Mouse (Mus musculus) forebrain, embryonic 13.5 days (tissue): Measurements from ENCODE around the gene Srgap3. TPM values are rescaled to one million over a fixed set of nuclear protein-coding genes. Genes with fewer than 3 reads are reported as not detected.
A peak's percentile ranks its signal among the peaks of the same experiment; 100 is the strongest.
"Not testable (repeated sequence)": the region's sequence is repeated elsewhere in the genome, so short reads cannot be mapped to it uniquely, and the experiment has no call there.

Experiments
- ATAC-seq: fragments of 200-750 bp; cut with Nextera tagmentation; 2 replicates; pipeline ENCODE4 v1.8.0; 2017
- H3K27ac ChIP-seq: fragments of 300-500 bp; sonication (generic); 2 replicates; pipeline ENCODE4 v1.5.1; 2015; ENCODE audit warnings: inconsistent platforms, mild to moderate bottlenecking, moderate library complexity
- H3K27me3 ChIP-seq: fragments of 300-500 bp; sonication (generic); 2 replicates; pipeline ENCODE4 v1.6.1; 2015; ENCODE audit warnings: mild to moderate bottlenecking, inconsistent platforms
- H3K36me3 ChIP-seq: fragments of 300-500 bp; sonication (generic); 2 replicates; pipeline ENCODE4 v1.6.1; 2015; ENCODE audit warnings: mild to moderate bottlenecking, inconsistent platforms; ENCODE audit not compliant: poor library complexity, severe bottlenecking
- H3K4me1 ChIP-seq: fragments of 300-500 bp; sonication (generic); 2 replicates; pipeline ENCODE4 v1.6.1; 2015; ENCODE audit warnings: inconsistent platforms
- H3K4me2 ChIP-seq: fragments of 300-500 bp; sonication (generic); 2 replicates; pipeline ENCODE4 v1.6.1; 2015; ENCODE audit warnings: inconsistent platforms, mild to moderate bottlenecking, moderate library complexity
- H3K4me3 ChIP-seq: fragments of 300-500 bp; sonication (generic); 2 replicates; pipeline ENCODE4 v1.5.1; 2015; ENCODE audit warnings: mild to moderate bottlenecking, inconsistent platforms
- H3K9ac ChIP-seq: fragments of 300-500 bp; sonication (generic); 2 replicates; pipeline ENCODE4 v1.6.1; 2015; ENCODE audit warnings: mild to moderate bottlenecking, inconsistent platforms
- H3K9me3 ChIP-seq: fragments of 300-500 bp; sonication (generic); replicated peaks from 2 replicates; pipeline ENCODE4 v1.6.1; 2016; ENCODE audit warnings: inconsistent platforms
- WGBS: fragments of 180-500 bp; shearing (Covaris S2); methylation state at CpG from one replicate; pipeline ENCODE4 v1.1.7; 2015; 5-methylcytosine and 5-hydroxymethylcytosine counted together
- polyA plus RNA-seq: library from polyadenylated mRNA; unstranded; fragments of >200 nt; fragmentation: Nextera tagmentation; extraction: Ambion mirVana; gene quantifications from 2 replicates; pipeline ENCODE4 v1.2.1, GENCODE M21; 2015

Gene Srgap3
- polyA plus RNA-seq, 1 experiment from 2014 or later: 30.1 TPM

GRCm38 (mm10) chr6:112720409-112721080 lies 226.5 kb downstream of the Srgap3 start:
- Histone ChIP-seq H3K4me3 (no peak overlapping the region), H3K27ac (no peak overlapping the region), H3K4me2 (no peak overlapping the region), H3K36me3 (peaks cover 62% of the 10 kb centered on the region), H3K9me3 (no peaks in the 10 kb centered on the region), H3K27me3 (no peaks in the 10 kb centered on the region), H3K9ac (no peak overlapping the region), H3K4me1 (no peaks in the 10 kb centered on the region)
- 91% methylated on average over 5 of the region's 5 CpGs for WGBS
- ATAC-seq: no peak

DNA sequence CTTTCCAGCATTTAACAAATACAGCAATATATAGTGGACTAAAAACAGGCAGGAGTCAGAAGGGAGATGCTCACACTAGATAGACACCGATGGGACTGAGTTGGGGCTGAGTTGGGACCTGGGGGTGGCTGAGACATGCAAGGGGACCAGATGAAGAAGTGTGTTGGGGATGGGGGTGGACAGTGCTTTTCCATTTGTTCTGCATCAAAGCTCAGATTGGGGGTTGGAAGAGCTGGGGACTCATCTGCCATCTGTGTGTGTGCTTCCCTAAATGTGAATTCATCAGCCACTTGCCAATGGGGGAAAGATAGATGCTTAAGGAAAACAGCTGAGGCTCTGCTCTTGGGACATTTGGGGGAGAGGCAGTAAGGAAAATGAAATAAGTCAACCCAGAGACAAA lies 227.1 kb downstream of the Srgap3 start:
- Histone ChIP-seq H3K27ac (no peak overlapping the region), H3K9ac (no peak overlapping the region), H3K4me2 (no peak overlapping the region), H3K9me3 (no peaks in the 10 kb centered on the region), H3K27me3 (no peaks in the 10 kb centered on the region), H3K36me3 (peaks cover 56% of the 10 kb centered on the region), H3K4me1 (no peaks in the 10 kb centered on the region), H3K4me3 (no peak overlapping the region)
- WGBS: 95% methylated on average over 1 of the region's 1 CpGs
- no peak for ATAC-seq

- H3K4me2 ChIP-seq: no peak overlapping the region
- ATAC-seq: 0 out of 2 replicates have a peak, but pooled peaks have one; percentile 54
- no peak overlapping the region for H3K4me3 ChIP-seq
- no peak overlapping the region for H3K9ac ChIP-seq
- no peak overlapping the region for H3K27ac ChIP-seq
- H3K27me3 ChIP-seq: no peaks in the 10 kb centered on the region
- H3K4me1 ChIP-seq: no peaks in the 10 kb centered on the region
- 59% methylated on average over 5 of the region's 5 CpGs for WGBS
- peaks cover 30% of the 10 kb centered on the region for H3K36me3 ChIP-seq
- no peaks in the 10 kb centered on the region for H3K9me3 ChIP-seq
Observed at GRCm38 (mm10) chr6:112717168-112717567, 229.9 kb downstream of the Srgap3 start.

- peaks cover 5% of the 10 kb centered on the region; the same call in 1 of the 2 replicates for H3K36me3 ChIP-seq
- H3K27me3 ChIP-seq: no peaks in the 10 kb centered on the region
- no peaks in the 10 kb centered on the region for H3K9me3 ChIP-seq
- H3K9ac ChIP-seq: no peak overlapping the region
- H3K4me1 ChIP-seq: no peaks in the 10 kb centered on the region
- H3K4me3 ChIP-seq: no peak overlapping the region
- H3K4me2 ChIP-seq: no peak overlapping the region
- H3K27ac ChIP-seq: no peak overlapping the region
- 85% methylated on average over 3 of the region's 3 CpGs for WGBS
- ATAC-seq: no peak
Observed at GRCm38 (mm10) chr6:112713951-112714350, 233.1 kb downstream of the Srgap3 start.

DNA sequence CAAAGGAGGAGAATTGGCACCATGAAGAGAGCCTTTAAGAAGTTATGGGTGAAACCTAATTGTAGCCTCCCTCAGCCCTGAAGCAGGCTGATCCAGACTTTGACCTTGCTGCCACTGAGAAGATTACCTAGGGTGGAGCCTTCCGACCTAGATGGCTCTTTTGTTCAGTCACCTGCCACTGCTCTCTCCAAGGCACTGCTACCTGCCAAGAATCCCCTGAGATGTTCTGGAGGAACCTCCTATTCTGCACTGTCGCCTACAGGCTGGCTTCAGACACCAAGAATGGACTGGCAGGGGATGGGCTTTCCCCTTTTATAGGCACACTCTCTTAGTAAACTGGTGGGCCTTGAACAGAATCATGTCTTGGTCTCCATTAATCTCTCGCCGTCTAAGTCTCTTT lies 244.8 kb downstream of the Srgap3 start:
- WGBS: 90% methylated on average over 4 of the region's 4 CpGs
- not testable (repeated sequence) for H3K9ac ChIP-seq, ATAC-seq, H3K36me3 ChIP-seq, H3K27me3 ChIP-seq, H3K9me3 ChIP-seq, H3K27ac ChIP-seq, H3K4me2 ChIP-seq, H3K4me1 ChIP-seq, H3K4me3 ChIP-seq

DNA sequence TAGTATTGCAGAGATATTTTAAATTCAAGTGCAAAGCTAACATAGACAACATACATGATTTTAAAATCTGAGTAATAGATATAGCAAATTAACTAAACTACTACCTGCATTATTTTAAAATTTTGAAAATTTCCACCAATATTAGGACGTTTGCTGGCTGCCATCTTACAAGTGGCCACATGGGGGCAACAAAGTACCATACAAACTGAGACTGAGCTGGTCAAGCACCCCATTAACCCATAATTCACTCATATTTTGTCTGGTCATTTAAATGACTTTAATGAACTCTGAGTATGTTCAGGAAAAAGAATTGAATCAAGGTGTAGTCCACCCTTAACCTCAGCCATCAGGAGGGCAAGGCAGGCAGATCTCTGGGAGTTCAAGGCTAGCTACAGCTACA lies 246.7 kb downstream of the Srgap3 start:
- Histone ChIP-seq H3K27ac (no peak overlapping the region), H3K27me3 (0 out of 2 replicates have a peak, but pooled peaks cover 4% of the 10 kb centered on the region), H3K4me1 (peaks cover 11% of the 10 kb centered on the region), H3K4me3 (no peak overlapping the region), H3K4me2 (no peak overlapping the region), H3K36me3 (no peaks in the 10 kb centered on the region), H3K9me3 (no peaks in the 10 kb centered on the region), H3K9ac (no peak overlapping the region)
- WGBS: 2% methylated on average over 1 of the region's 1 CpGs
- peak; percentile 25; the same call in 1 of the 2 replicates for ATAC-seq

DNA sequence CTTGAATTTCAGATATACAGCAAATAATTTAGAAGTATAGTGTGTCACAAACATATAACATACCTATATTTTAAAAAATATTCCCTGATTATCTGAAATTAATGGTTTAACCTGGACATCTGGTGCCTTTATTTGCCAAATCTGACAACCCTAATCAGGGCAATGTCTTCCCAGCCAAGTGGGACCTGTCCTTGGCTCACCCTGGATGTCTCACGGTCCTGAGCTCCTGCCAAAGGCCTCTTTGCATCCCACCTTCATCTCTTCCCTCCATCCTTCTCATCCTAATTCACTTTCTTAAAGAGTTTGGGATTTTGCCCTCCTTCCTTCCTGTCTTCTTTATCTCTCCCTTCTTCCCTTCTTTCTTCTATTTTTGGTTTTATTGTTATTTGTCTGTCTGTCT lies 248.0 kb downstream of the Srgap3 start:
- Histone ChIP-seq H3K27ac (no peak overlapping the region), H3K9ac (no peak overlapping the region), H3K4me3 (no peak overlapping the region), H3K27me3 (0 out of 2 replicates have a peak, but pooled peaks cover 4% of the 10 kb centered on the region), H3K9me3 (no peaks in the 10 kb centered on the region), H3K4me2 (no peak overlapping the region), H3K4me1 (peaks cover 15% of the 10 kb centered on the region), H3K36me3 (no peaks in the 10 kb centered on the region)
- WGBS: 83% methylated on average over 1 of the region's 1 CpGs
- no peak for ATAC-seq

DNA sequence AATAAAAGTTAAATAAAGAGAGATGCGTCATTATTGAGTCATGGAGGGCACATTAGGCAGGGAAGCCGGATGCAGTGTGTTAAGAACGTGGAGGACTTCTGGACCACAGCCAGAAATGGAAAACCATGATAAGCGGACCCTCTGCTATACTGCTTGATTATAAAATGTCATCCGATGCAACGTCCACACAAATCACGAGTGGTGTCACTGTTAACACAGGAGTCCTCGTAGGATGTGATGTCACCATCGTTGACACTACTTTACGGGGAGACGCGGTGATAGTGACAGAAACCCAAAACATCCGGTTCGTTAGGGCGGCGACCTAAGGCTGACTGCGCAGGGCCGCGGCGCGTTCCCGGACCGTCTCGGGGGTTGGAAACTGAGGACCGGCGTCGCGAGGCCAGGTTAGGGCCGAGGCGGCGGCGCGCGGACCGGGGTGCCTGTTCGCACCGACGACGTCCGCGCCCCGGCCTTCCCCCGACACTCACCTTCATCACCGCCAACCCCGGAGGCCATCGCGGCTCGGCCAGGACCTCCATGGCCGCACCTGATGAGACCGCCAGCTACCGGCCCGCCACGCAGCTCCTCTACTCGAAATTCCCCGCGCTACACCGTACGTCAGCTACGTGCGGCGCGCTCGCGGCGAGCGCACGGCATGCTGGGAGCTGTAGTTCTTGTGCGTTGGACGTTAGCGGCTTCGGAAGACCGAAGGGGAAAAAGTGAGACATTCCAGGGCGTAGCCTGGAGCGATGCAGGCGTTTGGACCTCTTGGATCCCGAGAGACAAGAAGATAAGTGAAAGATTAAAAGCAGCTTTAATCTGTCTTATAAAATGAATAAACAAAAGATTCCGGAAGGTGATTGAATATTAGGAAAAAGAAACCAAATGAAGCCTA lies 250.8 kb downstream of the Srgap3 start, which contains the start of gene Rad18:
Gene Rad18, minus strand, starts transcription at position 631 of the 895 bp plus-strand sequence.
- no peak within 1 kb of the TSS for H3K27ac ChIP-seq
- peak within 1 kb of the TSS; percentile 67 for H3K9ac ChIP-seq
- 0 out of 2 replicates have a peak, but pooled peaks cover 4% of the 10 kb centered on the region for H3K27me3 ChIP-seq
- no peaks in the 10 kb centered on the region for H3K9me3 ChIP-seq
- H3K4me3 ChIP-seq: peak within 1 kb of the TSS; percentile 74
- peak within 1 kb of the TSS; percentile 80 for H3K4me2 ChIP-seq
- under 1% methylated on average over 77 of the region's 77 CpGs for WGBS
- no peaks in the 10 kb centered on the region for H3K36me3 ChIP-seq
- ATAC-seq: peak; percentile 96
- H3K4me1 ChIP-seq: peaks cover 15% of the 10 kb centered on the region

DNA sequence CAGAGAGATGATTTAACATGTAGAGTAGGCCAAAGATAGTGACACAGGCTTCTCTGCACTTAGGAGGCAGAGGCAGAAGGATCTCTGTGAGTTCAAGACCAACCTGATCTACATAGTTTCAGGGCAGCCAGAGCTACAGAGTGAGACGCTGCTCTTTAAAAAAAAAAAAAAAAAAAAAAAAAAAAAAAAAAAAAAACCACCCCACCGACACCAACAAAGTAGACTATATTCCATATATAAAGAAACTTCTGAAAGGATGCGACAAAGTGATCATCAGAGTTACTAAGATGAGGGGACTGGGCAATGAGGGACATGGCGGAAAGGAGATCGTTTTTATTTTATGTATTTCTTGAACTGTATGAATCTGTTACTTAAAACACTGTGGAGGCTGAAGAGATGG lies 252.6 kb downstream of the Srgap3 start:
- H3K4me3 ChIP-seq: no peak overlapping the region
- no peaks in the 10 kb centered on the region; the same call in 1 of the 2 replicates for H3K36me3 ChIP-seq
- 0 out of 2 replicates have a peak, but pooled peaks cover 4% of the 10 kb centered on the region for H3K27me3 ChIP-seq
- ATAC-seq: no peak
- H3K9ac ChIP-seq: no peak overlapping the region
- no peak overlapping the region for H3K4me2 ChIP-seq
- H3K4me1 ChIP-seq: peaks cover 15% of the 10 kb centered on the region
- no peak overlapping the region for H3K27ac ChIP-seq
- no peaks in the 10 kb centered on the region for H3K9me3 ChIP-seq
- WGBS: 96% methylated on average over 5 of the region's 5 CpGs

DNA sequence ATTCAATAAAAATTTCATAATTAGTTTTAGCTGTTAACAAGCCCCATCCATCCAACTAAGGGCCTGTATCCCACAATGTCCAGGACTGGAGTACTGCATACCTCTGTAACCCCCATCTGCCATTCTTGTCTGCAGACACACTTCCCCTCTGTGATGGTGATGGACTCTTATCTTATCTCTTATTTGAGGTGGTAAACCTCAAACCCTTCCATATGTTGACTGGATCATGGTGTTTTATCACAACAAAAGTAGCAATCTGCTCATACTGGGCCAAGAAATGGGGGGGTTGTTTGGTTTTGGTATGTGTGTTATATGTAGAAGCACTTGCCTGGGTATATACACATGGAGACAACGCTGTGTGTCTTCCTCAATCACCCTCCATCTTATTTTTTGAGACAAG lies 255.5 kb downstream of the Srgap3 start:
- no peaks in the 10 kb centered on the region for H3K27me3 ChIP-seq
- H3K27ac ChIP-seq: no peak overlapping the region
- H3K9me3 ChIP-seq: no peaks in the 10 kb centered on the region
- 95% methylated on average over 1 of the region's 1 CpGs for WGBS
- H3K36me3 ChIP-seq: no peaks in the 10 kb centered on the region; the same call in 1 of the 2 replicates
- no peak overlapping the region for H3K9ac ChIP-seq
- no peak overlapping the region for H3K4me2 ChIP-seq
- no peak overlapping the region for H3K4me3 ChIP-seq
- H3K4me1 ChIP-seq: peaks cover 12% of the 10 kb centered on the region
- no peak for ATAC-seq

DNA sequence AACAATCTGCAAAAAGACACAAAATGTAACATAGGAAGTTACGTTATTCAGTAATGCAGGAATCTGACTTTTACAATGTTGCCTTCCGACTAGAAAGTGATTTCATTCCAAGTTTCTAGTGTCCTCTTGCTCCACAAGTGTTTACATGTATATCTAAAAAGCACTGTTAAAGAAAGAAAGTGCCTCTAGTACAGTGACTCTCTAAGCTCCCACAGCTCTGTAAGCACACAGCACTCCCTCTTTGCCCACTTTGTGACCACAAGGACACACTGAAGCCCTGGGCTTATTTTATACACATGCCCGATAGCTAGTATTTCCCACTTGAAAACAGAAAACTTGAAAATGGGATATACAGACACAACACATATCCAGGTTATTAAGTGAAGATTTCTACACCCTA lies 259.0 kb downstream of the Srgap3 start:
- Histone ChIP-seq H3K27me3 (no peaks in the 10 kb centered on the region), H3K9me3 (no peaks in the 10 kb centered on the region), H3K27ac (no peak overlapping the region), H3K4me3 (no peak overlapping the region), H3K9ac (no peak overlapping the region), H3K4me1 (no peaks in the 10 kb centered on the region), H3K36me3 (peaks cover 2% of the 10 kb centered on the region; the same call in 1 of the 2 replicates), H3K4me2 (no peak overlapping the region)
- ATAC-seq: no peak
- 93% methylated on average over 3 of the region's 3 CpGs for WGBS

- no peaks in the 10 kb centered on the region for H3K4me1 ChIP-seq
- no peaks in the 10 kb centered on the region for H3K9me3 ChIP-seq
- ATAC-seq: no peak
- 85% methylated on average over 7 of the region's 7 CpGs for WGBS
- no peak overlapping the region for H3K27ac ChIP-seq
- no peak overlapping the region for H3K9ac ChIP-seq
- H3K27me3 ChIP-seq: no peaks in the 10 kb centered on the region
- H3K36me3 ChIP-seq: peaks cover 9% of the 10 kb centered on the region; the same call in 1 of the 2 replicates
- H3K4me2 ChIP-seq: no peak overlapping the region
- H3K4me3 ChIP-seq: no peak overlapping the region
Observed at GRCm38 (mm10) chr6:112686485-112686884, 260.6 kb downstream of the Srgap3 start.
